Mouse (Mus musculus) brain, adult 10 weeks (tissue): Measurements from ENCODE around the gene Ndufs2. TPM values are rescaled to one million over a fixed set of nuclear protein-coding genes. Genes with fewer than 3 reads are reported as not detected.

Experiments used
- polyA plus RNA-seq: library from polyadenylated mRNA; stranded (reverse); fragments of 350-450 nt; fragmentation: Illumina TruSeq; extraction: RNeasy Lipid Tissue Mini Kit (QIAGEN cat#74804); gene quantifications from one replicate; pipeline ENCODE4 v1.2.3, GENCODE M21; 2015; ENCODE audit warnings: low read depth, low replicate concordance

The Ndufs2 gene
- 322 TPM for polyA plus RNA-seq

GRCm38 (mm10) chr1:171250680-171251593 lies at the start of gene Ndufs2:
Ndufs2 (minus strand) TSS chr1:171251388.

GRCm38 (mm10) chr1:171294298-171295062 lies 43.3 kb upstream of the Ndufs2 start, which contains the start of gene Ufc1:
Ufc1 (minus strand) TSS chr1:171295024.

GRCm38 (mm10) chr1:171287136-171288081 lies 36.2 kb upstream of the Ndufs2 start, which contains the start of gene Usp21:
Usp21 (minus strand) TSS chr1:171287991.

GRCm38 (mm10) chr1:171280916-171281527 lies 29.8 kb upstream of the Ndufs2 start, which contains the start of gene Ppox:
Ppox (minus strand) TSS chr1:171281186.

GRCm38 (mm10) chr1:171269848-171270572 lies 18.8 kb upstream of the Ndufs2 start, which contains the start of gene B4galt3:
B4galt3 (plus strand) TSS chr1:171270328.

GRCm38 (mm10) chr1:171249913-171250600 lies 1.1 kb downstream of the Ndufs2 start, which contains the start of gene Adamts4:
Adamts4 (plus strand) TSS chr1:171250421.

GRCm38 (mm10) chr1:171234126-171234525 lies 17.1 kb downstream of the Ndufs2 start, which contains the start of gene Fcer1g:
Fcer1g (minus strand) TSS chr1:171234365.

GRCm38 (mm10) chr1:171224857-171225256 lies 26.3 kb downstream of the Ndufs2 start, which contains the start of gene Apoa2:
Apoa2 (plus strand) TSS chr1:171225054.

GRCm38 (mm10) chr1:171222238-171223155 lies 28.7 kb downstream of the Ndufs2 start, which contains the start of gene Tomm40l:
Tomm40l (minus strand) TSS chr1:171222514.

GRCm38 (mm10) chr1:171213801-171214496 lies 37.2 kb downstream of the Ndufs2 start, which contains the start of gene Nr1i3:
Nr1i3 (plus strand) TSS chr1:171213970.

GRCm38 (mm10) chr1:171195887-171196397 lies 55.2 kb downstream of the Ndufs2 start, which contains the start of gene Pcp4l1:
Pcp4l1 (minus strand) TSS chr1:171196268.

Other genes with a start within 250 kb of the Ndufs2 start
- 0.74 TPM for gene Fcgr4, start 232.5 kb downstream of the Ndufs2 start, polyA plus RNA-seq
- 32.3 TPM for gene Fcgr3, start 186.5 kb downstream of the Ndufs2 start, polyA plus RNA-seq
- 5.5 TPM for gene Cfap126, start 137.5 kb downstream of the Ndufs2 start, polyA plus RNA-seq
- 136 TPM for gene Sdhc, start 100.8 kb downstream of the Ndufs2 start, polyA plus RNA-seq
- gene Mpz, start 100.7 kb downstream of the Ndufs2 start, polyA plus RNA-seq, result not detected
- 282 TPM for gene Pcp4l1, start 55.1 kb downstream of the Ndufs2 start, polyA plus RNA-seq
- gene Nr1i3, start 37.4 kb downstream of the Ndufs2 start, polyA plus RNA-seq, result 0.48 TPM
- gene Tomm40l, start 28.9 kb downstream of the Ndufs2 start, polyA plus RNA-seq, result 118 TPM
- 6.9 TPM for gene Apoa2, start 26.3 kb downstream of the Ndufs2 start, polyA plus RNA-seq
- 35.4 TPM for gene Fcer1g, start 17.0 kb downstream of the Ndufs2 start, polyA plus RNA-seq
- gene Adamts4, start 967 bp downstream of the Ndufs2 start, polyA plus RNA-seq, result 15.3 TPM
- 44.0 TPM for gene B4galt3, start 18.9 kb upstream of the Ndufs2 start, polyA plus RNA-seq
- 35.3 TPM for gene Ppox, start 29.8 kb upstream of the Ndufs2 start, polyA plus RNA-seq
- gene Usp21, start 36.6 kb upstream of the Ndufs2 start, polyA plus RNA-seq, result 47.5 TPM
- gene Ufc1, start 43.6 kb upstream of the Ndufs2 start, polyA plus RNA-seq, result 187 TPM
- gene Dedd, start 77.8 kb upstream of the Ndufs2 start, polyA plus RNA-seq, result 42.7 TPM
- 59.9 TPM for gene Nit1, start 94.3 kb upstream of the Ndufs2 start, polyA plus RNA-seq
- gene Pfdn2, start 94.3 kb upstream of the Ndufs2 start, polyA plus RNA-seq, result 221 TPM
- gene Klhdc9, start 109.4 kb upstream of the Ndufs2 start, polyA plus RNA-seq, result 5.8 TPM
- gene Nectin4, start 118.7 kb upstream of the Ndufs2 start, polyA plus RNA-seq, result 4.8 TPM
- gene Arhgap30, start 137.6 kb upstream of the Ndufs2 start, polyA plus RNA-seq, result 2.2 TPM
- gene Usf1, start 159.9 kb upstream of the Ndufs2 start, polyA plus RNA-seq, result 125 TPM
- not detected for gene Tstd1, start 167.5 kb upstream of the Ndufs2 start, polyA plus RNA-seq
- 10.4 TPM for gene F11r, start 186.1 kb upstream of the Ndufs2 start, polyA plus RNA-seq